ENCODE assay signal across 8 mouse cellular contexts in genomic region chr14:25841991-25842687, GRCm38 (mm10). TPM values are rescaled to one million over a fixed set of nuclear protein-coding genes. Genes with fewer than 3 reads are reported as not detected.
DNase-seq lines count a peak whose midpoint lies in the region; ATAC-seq and TF ChIP-seq lines count a peak whose summit lies in the region.

Anxa11 (plus strand) TSS chr14:25842156.

- no peaks in the 10 kb centered on the region for H3K9me3 ChIP-seq in hindbrain, embryonic 16.5 days (ENCODE audit: control insufficient read depth, low read length)

- peak within 1 kb of the TSS; percentile 98 for H3K4me2 ChIP-seq in hindbrain, embryonic 16.5 days (ENCODE audit: low read length)

- TF ChIP-seq CTCF in gastrocnemius, adult 2 months (IDR thresholded peaks at IDR 0.05) = no peak

- H3K4me3 ChIP-seq in gastrocnemius, adult 2 months = peak within 1 kb of the TSS; percentile 80
- peak within 1 kb of the TSS; percentile 55 for H3K4me3 ChIP-seq in hindbrain, embryonic 16.5 days (ENCODE audit: low read length)

- H3K27me3 ChIP-seq in hindbrain, embryonic 16.5 days (replicated peaks; ENCODE audit: control insufficient read depth, insufficient read depth, low read length) = peaks cover 9% of the 10 kb centered on the region

- intact Hi-C loops in gastrocnemius, adult 2 months (cut with DNase I) = no loop called here
- intact Hi-C loops in left cerebral cortex, postnatal 14 days (cut with DNase I) = no loop called here

- WGBS in hindbrain, embryonic 16.5 days = under 1% methylated on average over 54 of the region's 54 CpGs

- H3K27ac ChIP-seq in gastrocnemius, adult 2 months = peak within 1 kb of the TSS; percentile 100
- H3K27ac ChIP-seq in hindbrain, embryonic 16.5 days (ENCODE audit: low read depth, low read length) = no peak within 1 kb of the TSS

- no peaks in the 10 kb centered on the region for H3K36me3 ChIP-seq in hindbrain, embryonic 16.5 days (ENCODE audit: control insufficient read depth, insufficient read depth, low read length)

- H3K9ac ChIP-seq in hindbrain, embryonic 16.5 days (ENCODE audit: low read depth, low read length) = peak within 1 kb of the TSS; percentile 55

- ATAC-seq in hindbrain, embryonic 16.5 days = peak; percentile 50
- peak; percentile 95 for ATAC-seq in megakaryocyte-erythroid progenitor cell, adult 5-6 weeks (replicated peaks; ENCODE audit: low FRiP score, low TSS enrichment, poor library complexity, severe bottlenecking)

- peaks cover 13% of the 10 kb centered on the region for H3K4me1 ChIP-seq in hindbrain, embryonic 16.5 days (ENCODE audit: control insufficient read depth, insufficient read depth, low read depth, low read length)

- peak; percentile 96 for DNase-seq in ZHBTc4 (ENCODE audit: low read depth, low spot score)
- peak; percentile 35 to 53 for DNase-seq in cerebellum, postnatal 36 days
- DNase-seq in gastrocnemius, adult 2 months = peak; percentile 93
- peak in 1 of 2 experiments; percentile 60 for DNase-seq in left cerebral cortex, postnatal 14 days (ENCODE audit: low spot score in 2 of 2)
- DNase-seq in right cerebral cortex, postnatal 25 days = peak; percentile 72
- peak; percentile 84 to 86 for DNase-seq in urinary bladder, postnatal 4 days (ENCODE audit: low spot score in 2 of 2)

RNA-seq across cellular contexts. Expression of gene Anxa11, which starts in this region (rescaled TPM):
- total RNA-seq in gastrocnemius, adult 2 months (2021) = 10 to 100 TPM; 97.4 to 99.1 TPM
- 3.1 and 4.0 TPM in 2 replicates for polyA plus RNA-seq in hindbrain, embryonic 16.5 days (2015; fragmentation: Nextera tagmentation; extraction: Ambion mirVana)
- 10 to 100 TPM; 14.1 to 14.8 TPM for total RNA-seq in left cerebral cortex, postnatal 14 days (2021)
- total RNA-seq in megakaryocyte-erythroid progenitor cell, adult 5-6 weeks (2014; fragmentation: Nextera tagmentation) = 29.2 and 29.7 TPM in 2 replicates
- 5.1 and 6.1 TPM in 2 replicates for total RNA-seq in megakaryocyte-erythroid progenitor cell, adult 5-6 weeks (2017)
